Mouse (Mus musculus): Measurements from ENCODE around the gene Hoxa13. TPM values are rescaled to one million over a fixed set of nuclear protein-coding genes. Genes with fewer than 3 reads are reported as not detected.
A peak's percentile ranks its signal among the peaks of the same experiment; 100 is the strongest.

The Hoxa13 gene
- polyA plus RNA-seq, 1 experiment from 2014 or later: not detected

GRCm38 (mm10) chr6:52208868-52209684, 51.6 kb downstream of the Hoxa13 start:
- no peak for ATAC-seq

GRCm38 (mm10) chr6:52208072-52208867, 52.4 kb downstream of the Hoxa13 start, which contains the start of gene Hoxa6:
Hoxa6 (minus strand) TSS chr6:52208722.
- no peak for ATAC-seq
- WGBS: 1% methylated on average over 47 of the region's 47 CpGs
- H3K27me3 ChIP-seq (replicated peaks; ENCODE audit: control insufficient read depth, insufficient read depth, low read length): peaks cover 93% of the 10 kb centered on the region
- H3K4me3 ChIP-seq (replicated peaks; ENCODE audit: low read length): no peak within 1 kb of the TSS
- no peak within 1 kb of the TSS for H3K27ac ChIP-seq (ENCODE audit: low read length)
- no peaks in the 10 kb centered on the region for H3K9me3 ChIP-seq (ENCODE audit: control insufficient read depth, low read length)
- no peaks in the 10 kb centered on the region for H3K36me3 ChIP-seq (ENCODE audit: control insufficient read depth, insufficient read depth)
- peaks cover 10% of the 10 kb centered on the region for H3K4me1 ChIP-seq (replicated peaks; ENCODE audit: control insufficient read depth, insufficient read depth, low read length)
- no peak within 1 kb of the TSS for H3K9ac ChIP-seq (replicated peaks; ENCODE audit: low read depth, low read length)
- no peak within 1 kb of the TSS for H3K4me2 ChIP-seq (ENCODE audit: low read length)

More at GRCm38 (mm10) chr6:52208868-52209684, 51.6 kb downstream of the Hoxa13 start:
- Histone ChIP-seq H3K9ac (replicated peaks; ENCODE audit: low read depth, low read length) (no peak overlapping the region), H3K4me3 (replicated peaks; ENCODE audit: low read length) (no peak overlapping the region), H3K9me3 (ENCODE audit: control insufficient read depth, low read length) (no peaks in the 10 kb centered on the region), H3K27ac (ENCODE audit: low read length) (no peak overlapping the region), H3K4me2 (ENCODE audit: low read length) (no peak overlapping the region), H3K27me3 (replicated peaks; ENCODE audit: control insufficient read depth, insufficient read depth, low read length) (peaks cover 95% of the 10 kb centered on the region), H3K4me1 (replicated peaks; ENCODE audit: control insufficient read depth, insufficient read depth, low read length) (peaks cover 6% of the 10 kb centered on the region; the same call in 1 of the 2 replicates), H3K36me3 (ENCODE audit: control insufficient read depth, insufficient read depth) (no peaks in the 10 kb centered on the region)
- WGBS: 3% methylated on average over 18 of the region's 18 CpGs

MicroRNAs encoded within 50 kb of the gene (microRNA counts, 519-probe panel; counts per million panel counts)
- microRNA mmu-miR-196b: 326 counts per million, percentile 0 among the panel's probes with 10 or more counts

Small RNA genes lying within 50 kb of the gene (microRNA-seq; reads per million reads assigned to microRNA genes)
- gene Mir196b: 43.4 reads per million, percentile 42 among the genes with 10 or more reads in this experiment

Other genes with a start within 250 kb of the Hoxa13 start
- gene Skap2, start 248.3 kb downstream of the Hoxa13 start, polyA plus RNA-seq (2015; fragmentation: Nextera tagmentation; extraction: Ambion mirVana): 5.5 and 7.0 TPM in 2 replicates
- gene Hoxa1, start 102.6 kb downstream of the Hoxa13 start, polyA plus RNA-seq (2015; fragmentation: Nextera tagmentation; extraction: Ambion mirVana): not detected in 2 replicates
- gene Hoxa2, start 96.0 kb downstream of the Hoxa13 start, polyA plus RNA-seq (2015; fragmentation: Nextera tagmentation; extraction: Ambion mirVana): not detected in 2 replicates
- gene 5730596B20Rik, start 83.4 kb downstream of the Hoxa13 start, polyA plus RNA-seq (2015; fragmentation: Nextera tagmentation; extraction: Ambion mirVana): not detected in 2 replicates
- not detected in 2 replicates for gene Hoxa4, start 69.1 kb downstream of the Hoxa13 start, polyA plus RNA-seq (2015; fragmentation: Nextera tagmentation; extraction: Ambion mirVana)
- gene Hoxa5, start 56.3 kb downstream of the Hoxa13 start, polyA plus RNA-seq (2015; fragmentation: Nextera tagmentation; extraction: Ambion mirVana): not detected in 2 replicates
- not detected in 2 replicates for gene Hoxa6, start 52.2 kb downstream of the Hoxa13 start, polyA plus RNA-seq (2015; fragmentation: Nextera tagmentation; extraction: Ambion mirVana)
- gene Hoxa3, start 47.5 kb downstream of the Hoxa13 start, polyA plus RNA-seq (2015; fragmentation: Nextera tagmentation; extraction: Ambion mirVana): not detected in 2 replicates
- gene Gm28308, start 47.5 kb downstream of the Hoxa13 start, polyA plus RNA-seq (2015; fragmentation: Nextera tagmentation; extraction: Ambion mirVana): not detected in 2 replicates
- not detected in 2 replicates for gene Hoxa7, start 39.0 kb downstream of the Hoxa13 start, polyA plus RNA-seq (2015; fragmentation: Nextera tagmentation; extraction: Ambion mirVana)
- 0.30 TPM in 1 of 2 replicates, not detected in the other for gene Hoxa9, start 29.8 kb downstream of the Hoxa13 start, polyA plus RNA-seq (2015; fragmentation: Nextera tagmentation; extraction: Ambion mirVana)
- gene Hoxa10, start 20.0 kb downstream of the Hoxa13 start, polyA plus RNA-seq (2015; fragmentation: Nextera tagmentation; extraction: Ambion mirVana): 0.29 TPM in 1 of 2 replicates, not detected in the other
- 0.14 TPM in 1 of 2 replicates, not detected in the other for gene Hoxa11, start 15.1 kb downstream of the Hoxa13 start, polyA plus RNA-seq (2015; fragmentation: Nextera tagmentation; extraction: Ambion mirVana)
- gene Evx1, start 52.6 kb upstream of the Hoxa13 start, polyA plus RNA-seq (2015; fragmentation: Nextera tagmentation; extraction: Ambion mirVana): 0.19 TPM in 1 of 2 replicates, not detected in the other

Data from forebrain, embryonic 16.5 days (tissue).